Mouse (Mus musculus) MEL (cell line): ENCODE measurements around the gene Gpatch1. TPM values are rescaled to one million over a fixed set of nuclear protein-coding genes. Genes with fewer than 3 reads are reported as not detected.

Source experiments
- DNase-seq: peaks from one replicate; pipeline ENCODE4 v3.0.0; 2011; ENCODE audit warnings: low read depth, low spot score
- H3K27ac ChIP-seq: 2 replicates; pipeline ENCODE4 v1.5.1; 2012; ENCODE audit warnings: low read depth, mild to moderate bottlenecking, control low read depth, low read length, moderate library complexity; ENCODE audit not compliant: control insufficient read depth
- H3K27me3 ChIP-seq, 2 experiments: fragments of 150-350 bp in 1 of 2; sonication (generic) in 1 of 2; 2 replicates each; pipeline ENCODE4 v1.6.1; 2012; ENCODE audit warnings: low read length in 2 of 2, mild to moderate bottlenecking in 2 of 2, improper control_type of control experiment in 1 of 2, moderate library complexity in 1 of 2; ENCODE audit not compliant: insufficient read depth in 2 of 2, control insufficient read depth in 1 of 2
- H3K36me3 ChIP-seq, 2 experiments: 2 replicates each; pipeline ENCODE4 v1.6.1; 2012 to 2014; ENCODE audit warnings: low read length in 2 of 2, improper control_type of control experiment in 1 of 2, inconsistent platforms in 1 of 2, mild to moderate bottlenecking in 1 of 2; ENCODE audit not compliant: insufficient read depth in 2 of 2, control insufficient read depth in 1 of 2
- H3K4me1 ChIP-seq, 2 experiments: fragments of 150-350 bp in 1 of 2; sonication (generic) in 1 of 2; 2 replicates each; pipeline ENCODE4 v1.6.1; 2012; ENCODE audit warnings: low read length in 2 of 2, improper control_type of control experiment in 1 of 2, mild to moderate bottlenecking in 1 of 2; ENCODE audit not compliant: insufficient read depth in 2 of 2, control insufficient read depth in 1 of 2
- H3K4me3 ChIP-seq, 2 experiments: fragments of 150-350 bp in 1 of 2; sonication (generic) in 1 of 2; 2 replicates each; pipeline ENCODE4 v1.5.1; 2012; ENCODE audit warnings: low read depth in 2 of 2, low read length in 2 of 2, mild to moderate bottlenecking in 2 of 2, moderate library complexity in 2 of 2, control low read depth in 1 of 2, improper control_type of control experiment in 1 of 2; ENCODE audit not compliant: control insufficient read depth in 1 of 2, insufficient read depth in 1 of 2
- H3K79me2 ChIP-seq: 2 replicates; pipeline ENCODE4 v1.6.1; 2012; ENCODE audit warnings: mild to moderate bottlenecking, low read length, moderate library complexity; ENCODE audit not compliant: control insufficient read depth, poor library complexity, insufficient read depth
- H3K9ac ChIP-seq: 2 replicates; pipeline ENCODE4 v1.6.1; 2012; ENCODE audit warnings: low read depth, mild to moderate bottlenecking, control low read depth, low read length, moderate library complexity; ENCODE audit not compliant: control insufficient read depth, poor library complexity, severe bottlenecking
- H3K9me3 ChIP-seq: fragments of 150-350 bp; sonication (generic); replicated peaks from 2 replicates; pipeline ENCODE4 v1.6.1; 2012; ENCODE audit warnings: mild to moderate bottlenecking, low read length, improper control_type of control experiment, moderate library complexity; ENCODE audit not compliant: insufficient read depth
- BHLHE40 ChIP-seq: IDR thresholded peaks from 2 replicates; pipeline ENCODE4 v1.6.1; 2012; ENCODE audit warnings: low read depth, mild to moderate bottlenecking, inconsistent platforms, low read length, improper control_type of control experiment, borderline replicate concordance
- CHD1 ChIP-seq: IDR thresholded peaks from 2 replicates; pipeline ENCODE4 v1.6.1; 2012; ENCODE audit warnings: low read depth, mild to moderate bottlenecking, inconsistent platforms, low read length, improper control_type of control experiment
- CTCF ChIP-seq, 3 experiments: IDR thresholded peaks in 2 of 3; conservative IDR thresholded peaks in 1 of 3; 2 replicates each; pipeline ENCODE4 v1.5.1; 2011 to 2012; ENCODE audit warnings: low read length in 3 of 3, low read depth in 2 of 3, mild to moderate bottlenecking in 2 of 3, improper control_type of control experiment in 1 of 3, inconsistent platforms in 1 of 3, mixed read lengths in 1 of 3, moderate library complexity in 1 of 3; ENCODE audit not compliant: control insufficient read depth in 1 of 3, insufficient read depth in 1 of 3, poor library complexity in 1 of 3, severe bottlenecking in 1 of 3
- E2F4 ChIP-seq: IDR thresholded peaks from 2 replicates; pipeline ENCODE4 v1.6.1; 2011; ENCODE audit warnings: low read depth, low read length, improper control_type of control experiment, borderline replicate concordance
- ELF1 ChIP-seq: IDR thresholded peaks from 2 replicates; pipeline ENCODE4 v1.6.1; 2014; ENCODE audit warnings: low read depth, mild to moderate bottlenecking, inconsistent platforms, low read length, improper control_type of control experiment, moderate library complexity
- GABPA ChIP-seq: IDR thresholded peaks from 2 replicates; pipeline ENCODE4 v1.6.1; 2012; ENCODE audit warnings: low read depth, mild to moderate bottlenecking, inconsistent platforms, low read length, improper control_type of control experiment, moderate library complexity
- GATA1 ChIP-seq: IDR thresholded peaks from 2 replicates; pipeline ENCODE4 v1.6.1; 2011; ENCODE audit warnings: low read depth, low read length, improper control_type of control experiment
- JUND ChIP-seq: IDR thresholded peaks from 2 replicates; pipeline ENCODE4 v1.6.1; 2011; ENCODE audit warnings: low read depth, mild to moderate bottlenecking, improper control_type of control experiment, low read length
- KAT2A ChIP-seq: conservative IDR thresholded peaks from 2 replicates; pipeline ENCODE4 v1.6.1; 2012; ENCODE audit warnings: low read depth, low read length, improper control_type of control experiment, inconsistent platforms
- MAX ChIP-seq: IDR thresholded peaks from 2 replicates; pipeline ENCODE4 v1.6.1; 2011; ENCODE audit warnings: low read length, improper control_type of control experiment
- MAZ ChIP-seq: IDR thresholded peaks from 2 replicates; pipeline ENCODE4 v1.6.1; 2012; ENCODE audit warnings: low read depth, mild to moderate bottlenecking, inconsistent platforms, low read length, improper control_type of control experiment
- MXI1 ChIP-seq: IDR thresholded peaks from 2 replicates; pipeline ENCODE4 v1.6.1; 2011; ENCODE audit warnings: mild to moderate bottlenecking, low read depth, low read length, improper control_type of control experiment
- MYC ChIP-seq: IDR thresholded peaks from 2 replicates; pipeline ENCODE4 v1.6.1; 2011; ENCODE audit warnings: low read depth, mild to moderate bottlenecking, low read length, improper control_type of control experiment, moderate library complexity
- NELFE ChIP-seq: IDR thresholded peaks from 2 replicates; pipeline ENCODE4 v1.6.1; 2011; ENCODE audit warnings: low read depth, low read length, improper control_type of control experiment
- NRF1 ChIP-seq: IDR thresholded peaks from 2 replicates; pipeline ENCODE4 v1.6.1; 2014; ENCODE audit warnings: low read depth, mild to moderate bottlenecking, inconsistent platforms, low read length, improper control_type of control experiment, moderate library complexity; ENCODE audit not compliant: poor library complexity, insufficient read depth, severe bottlenecking
- POLR2A ChIP-seq, 2 experiments: IDR thresholded peaks; 2 replicates each; pipeline ENCODE4 v1.6.1; 2011 to 2012; ENCODE audit warnings: low read length in 2 of 2, mild to moderate bottlenecking in 2 of 2, control low read depth in 1 of 2, improper control_type of control experiment in 1 of 2, low read depth in 1 of 2, moderate library complexity in 1 of 2; ENCODE audit not compliant: control insufficient read depth in 1 of 2, insufficient read depth in 1 of 2, poor library complexity in 1 of 2
- POLR2AphosphoS2 ChIP-seq: IDR thresholded peaks from 2 replicates; pipeline ENCODE4 v1.6.1; 2011; ENCODE audit warnings: low read length, improper control_type of control experiment
- POLR2AphosphoS5 ChIP-seq: IDR thresholded peaks from 2 replicates; pipeline ENCODE4 v1.6.1; 2012; ENCODE audit warnings: low read depth, borderline replicate concordance, mild to moderate bottlenecking, inconsistent platforms, low read length, moderate library complexity, mixed read lengths
- RAD21 ChIP-seq: IDR thresholded peaks from 2 replicates; pipeline ENCODE4 v1.6.1; 2011; ENCODE audit warnings: mild to moderate bottlenecking, low read depth, low read length, improper control_type of control experiment
- RCOR1 ChIP-seq: IDR thresholded peaks from 2 replicates; pipeline ENCODE4 v1.6.1; 2012; ENCODE audit warnings: low read depth, mild to moderate bottlenecking, inconsistent platforms, low read length, improper control_type of control experiment
- SIN3A ChIP-seq: IDR thresholded peaks from 2 replicates; pipeline ENCODE4 v1.6.1; 2012; ENCODE audit warnings: low read length, improper control_type of control experiment, inconsistent platforms
- TAL1 ChIP-seq: IDR thresholded peaks from 2 replicates; pipeline ENCODE4 v1.6.1; 2012; ENCODE audit warnings: mild to moderate bottlenecking, inconsistent platforms, low read length, moderate library complexity, mixed read lengths
- TBP ChIP-seq: IDR thresholded peaks from 2 replicates; pipeline ENCODE4 v1.8.0; 2011; ENCODE audit warnings: low read depth, low read length, improper control_type of control experiment
- USF2 ChIP-seq, 2 experiments: IDR thresholded peaks; 2 replicates each; pipeline ENCODE4 v1.6.1; 2011 to 2012; ENCODE audit warnings: improper control_type of control experiment in 2 of 2, low read length in 2 of 2, borderline replicate concordance in 1 of 2, inconsistent platforms in 1 of 2, low read depth in 1 of 2, mild to moderate bottlenecking in 1 of 2; ENCODE audit not compliant: insufficient read depth in 1 of 2
- ZC3H11A ChIP-seq: IDR thresholded peaks from 2 replicates; pipeline ENCODE4 v1.6.1; 2012; ENCODE audit warnings: low read depth, mild to moderate bottlenecking, inconsistent platforms, low read length, improper control_type of control experiment
- ZKSCAN1 ChIP-seq: IDR thresholded peaks from 2 replicates; pipeline ENCODE4 v1.6.1; 2012; ENCODE audit warnings: low read depth, mild to moderate bottlenecking, inconsistent platforms, low read length, improper control_type of control experiment, moderate library complexity
- ZMIZ1 ChIP-seq: IDR thresholded peaks from 2 replicates; pipeline ENCODE4 v1.6.1; 2012; ENCODE audit warnings: low read depth, mild to moderate bottlenecking, inconsistent platforms, low read length, improper control_type of control experiment, moderate library complexity
- ZNF384 ChIP-seq: IDR thresholded peaks from 2 replicates; pipeline ENCODE4 v1.6.1; 2012; ENCODE audit warnings: low read depth, mild to moderate bottlenecking, inconsistent platforms, low read length, improper control_type of control experiment
- polyA plus RNA-seq, 2 experiments: library from polyadenylated mRNA; stranded (reverse) in 1 of 2; unstranded in 1 of 2; fragments of >175 nt in 1 of 2; fragments of >200 nt in 1 of 2; gene quantifications; 2 replicates each; pipeline versions ENCODE4 v1.2.1 to v1.2.4; 2012; ENCODE audit warnings: low replicate concordance in 2 of 2, low read depth in 1 of 2; ENCODE audit not compliant: insufficient read length in 2 of 2, insufficient read depth in 1 of 2, missing spikeins in 1 of 2
- total RNA-seq: library from RNA; depleted of rRNA; stranded (reverse); fragments of 300-350 nt; gene quantifications from 2 replicates; pipeline ENCODE4 v1.2.3, GENCODE M21; 2012

Gene Gpatch1
- total and polyA plus RNA-seq, 3 experiments, result 8.5 to 13.4 TPM; not detected in 1

DNA sequence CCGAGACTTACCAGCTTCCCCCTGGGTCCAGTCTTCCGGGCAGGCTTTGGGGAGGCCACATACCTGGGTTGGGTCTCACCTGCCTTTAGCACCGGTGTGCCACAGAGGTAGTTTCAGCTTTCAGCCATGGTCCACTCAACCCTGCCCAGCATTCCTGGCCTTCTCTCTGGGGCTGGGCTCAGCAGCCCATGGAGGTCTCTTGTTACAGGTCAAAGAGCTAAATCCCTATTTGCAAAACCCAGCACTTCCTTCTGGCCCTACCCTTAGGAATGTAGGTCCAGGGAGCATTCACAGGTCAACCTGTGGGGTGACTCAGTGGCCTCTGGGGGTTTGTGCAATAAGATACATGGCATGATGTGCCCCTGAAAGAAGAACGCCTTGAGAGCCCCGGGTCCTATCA, 44.6 kb upstream of the Gpatch1 start (continued):
- TF ChIP-seq ZMIZ1 (no peak), CHD1 (no peak), SIN3A (no peak)

DNA sequence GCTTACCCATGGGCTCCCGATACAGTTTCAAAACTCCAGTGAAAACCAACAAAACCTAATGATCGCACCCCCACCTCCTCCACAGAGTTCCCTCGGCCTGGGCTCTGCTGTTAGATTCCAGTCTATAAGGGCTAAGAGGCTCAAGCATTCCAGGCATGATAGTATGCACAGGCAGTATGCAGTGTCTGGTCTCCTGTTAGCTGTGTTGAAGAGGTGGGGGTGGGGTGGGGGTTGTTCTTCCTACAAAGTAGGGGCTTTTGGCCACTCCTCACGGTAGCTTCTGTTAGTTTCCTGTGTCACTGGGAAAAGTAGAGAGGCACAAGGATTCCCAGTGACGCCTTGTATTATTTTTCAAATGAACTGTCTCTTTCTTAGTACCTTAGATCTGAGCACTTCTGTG, 44.0 kb upstream of the Gpatch1 start:
- Histone ChIP-seq H3K4me3 (no peak overlapping the region), H3K4me1 (no peaks in the 10 kb centered on the region), H3K27me3 (no peaks in the 10 kb centered on the region; a peak in 2 of 4 replicates), H3K79me2 (no peaks in the 10 kb centered on the region), H3K9me3 (no peaks in the 10 kb centered on the region), H3K36me3 (no peaks in the 10 kb centered on the region), H3K27ac (no peak overlapping the region), H3K9ac (no peak overlapping the region)
- TF ChIP-seq USF2 (IDR thresholded peaks at IDR 0.05; ENCODE audit: borderline replicate concordance in 1 of 2, insufficient read depth in 1 of 2, low read depth in 1 of 2, low read length in 2 of 2) (no peak), MAZ (no peak), MAX (no peak), CTCF (IDR thresholded peaks at IDR 0.05 in 2 of 3, conservative IDR thresholded peaks at IDR 0.05 in 1 of 3; ENCODE audit: control insufficient read depth in 1 of 3, insufficient read depth in 1 of 3, low read depth in 2 of 3, low read length in 3 of 3, poor library complexity in 1 of 3, severe bottlenecking in 1 of 3) (no peak), ZKSCAN1 (no peak), POLR2AphosphoS2 (no peak), GATA1 (no peak), ELF1 (no peak), NRF1 (no peak), NELFE (no peak), CHD1 (no peak), POLR2A (IDR thresholded peaks at IDR 0.05; ENCODE audit: control insufficient read depth in 1 of 2, insufficient read depth in 1 of 2, low read depth in 1 of 2, low read length in 2 of 2, poor library complexity in 1 of 2) (no peak), TAL1 (no peak), ZC3H11A (no peak), BHLHE40 (no peak), TBP (no peak), MXI1 (no peak), GABPA (no peak), RCOR1 (no peak)
- no peak for DNase-seq

DNA sequence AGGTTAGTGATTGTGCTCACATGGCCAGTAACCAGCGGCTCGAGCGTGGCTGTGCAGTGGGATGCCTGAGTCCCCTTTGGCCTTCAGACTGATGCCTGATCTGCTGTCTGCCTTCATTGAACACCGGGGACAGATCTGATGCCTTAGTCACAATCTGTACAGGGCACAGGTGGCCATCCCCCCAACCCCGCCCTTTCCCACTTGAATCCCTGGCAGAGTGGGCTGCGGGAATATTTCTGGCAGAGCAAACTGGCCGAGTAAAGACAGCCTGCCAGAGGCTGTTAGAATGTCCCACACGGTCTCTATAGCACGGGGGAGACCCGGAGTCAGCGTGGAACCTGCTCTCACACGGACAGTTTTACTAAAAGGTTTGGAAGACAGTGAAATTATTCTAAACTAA, 39.4 kb upstream of the Gpatch1 start:
- Histone ChIP-seq H3K27ac (no peak overlapping the region), H3K27me3 (no peaks in the 10 kb centered on the region), H3K79me2 (no peaks in the 10 kb centered on the region), H3K9me3 (no peaks in the 10 kb centered on the region), H3K4me1 (no peaks in the 10 kb centered on the region), H3K4me3 (no peak overlapping the region), H3K36me3 (no peaks in the 10 kb centered on the region), H3K9ac (no peak overlapping the region)
- TF ChIP-seq E2F4 (no peak), JUND (no peak), KAT2A (no peak), MYC (no peak), CTCF (IDR thresholded peaks at IDR 0.05 in 2 of 3, conservative IDR thresholded peaks at IDR 0.05 in 1 of 3; ENCODE audit: control insufficient read depth in 1 of 3, insufficient read depth in 1 of 3, low read depth in 2 of 3, low read length in 3 of 3, poor library complexity in 1 of 3, severe bottlenecking in 1 of 3) (no peak), ZNF384 (no peak), BHLHE40 (no peak), MAX (no peak), POLR2AphosphoS5 (no peak), TBP (no peak), RAD21 (no peak)
- no peak for DNase-seq
